Mouse (Mus musculus) cerebellum, postnatal 4 days (tissue): ENCODE results near the gene Adm.
A peak's percentile ranks its signal among the peaks of the same experiment; 100 is the strongest.
"Not testable (repeated sequence)": the region's sequence is repeated elsewhere in the genome, so short reads cannot be mapped to it uniquely, and the experiment has no call there.

Source experiments
- DNase-seq, 2 experiments: peaks; one replicate each; pipeline ENCODE4 v3.0.0; 2022; ENCODE audit warnings: low spot score in 2 of 2, mixed read lengths in 1 of 2

Gene Adm

GRCm38 (mm10) chr7:110628611-110629354 is 1.3 kb downstream of the Adm start:
- DNase-seq: peak in 1 of 2 experiments; percentile 16

GRCm38 (mm10) chr7:110629892-110630666 is 2.6 kb downstream of the Adm start:
- peak; percentile 68 to 79 for DNase-seq

GRCm38 (mm10) chr7:110631136-110631888 is 3.9 kb downstream of the Adm start:
- DNase-seq: no peak

GRCm38 (mm10) chr7:110635929-110636328 is 8.5 kb downstream of the Adm start:
- DNase-seq: no peak

- no peak for DNase-seq
Observed at GRCm38 (mm10) chr7:110636559-110636958, 9.1 kb downstream of the Adm start.

- DNase-seq: peak in 1 of 2 experiments; percentile 47
Observed at GRCm38 (mm10) chr7:110638305-110639110, 11.0 kb downstream of the Adm start.

GRCm38 (mm10) chr7:110639291-110639915 is 11.9 kb downstream of the Adm start:
- DNase-seq: no peak

GRCm38 (mm10) chr7:110639958-110640357 is 12.5 kb downstream of the Adm start:
- not testable (repeated sequence) for DNase-seq

- DNase-seq: peak in 1 of 2 experiments; percentile 69
Observed at GRCm38 (mm10) chr7:110645311-110645710, 17.9 kb downstream of the Adm start.

GRCm38 (mm10) chr7:110645859-110646258 is 18.4 kb downstream of the Adm start:
- DNase-seq: no peak

GRCm38 (mm10) chr7:110646611-110647407 is 19.3 kb downstream of the Adm start:
- no peak for DNase-seq

GRCm38 (mm10) chr7:110647559-110648454 is 20.3 kb downstream of the Adm start:
- DNase-seq: no peak

- no peak for DNase-seq
Observed at GRCm38 (mm10) chr7:110648455-110649085, 21.1 kb downstream of the Adm start.

- DNase-seq: no peak
Observed at GRCm38 (mm10) chr7:110649133-110649987, 21.9 kb downstream of the Adm start.

GRCm38 (mm10) chr7:110650491-110650890 is 23.0 kb downstream of the Adm start:
- DNase-seq: no peak

- no peak for DNase-seq
Observed at GRCm38 (mm10) chr7:110651091-110651490, 23.6 kb downstream of the Adm start.

GRCm38 (mm10) chr7:110655230-110655629 is 27.8 kb downstream of the Adm start:
- DNase-seq: no peak

- DNase-seq: no peak
Observed at GRCm38 (mm10) chr7:110655966-110656365, 28.5 kb downstream of the Adm start.
